Mouse (Mus musculus) activated CD4-positive, CD25-positive, alpha-beta regulatory T cell, adult 9 weeks (primary cell): ENCODE results near the gene Clrn3. TPM values are rescaled to one million over a fixed set of nuclear protein-coding genes. Genes with fewer than 3 reads are reported as not detected.

Experiments
- polyA plus RNA-seq: library from polyadenylated mRNA; unstranded; fragments of 100-300 nt; shearing (Covaris generic); gene quantifications from one replicate; pipeline ENCODE4 v1.2.1, GENCODE M21; 2017

Clrn3 gene
- polyA plus RNA-seq = not detected

GRCm38 (mm10) chr7:135528515-135528914 is at the start of gene Clrn3:
Gene Clrn3, minus strand, starts transcription at chr7:135528654.

DNA sequence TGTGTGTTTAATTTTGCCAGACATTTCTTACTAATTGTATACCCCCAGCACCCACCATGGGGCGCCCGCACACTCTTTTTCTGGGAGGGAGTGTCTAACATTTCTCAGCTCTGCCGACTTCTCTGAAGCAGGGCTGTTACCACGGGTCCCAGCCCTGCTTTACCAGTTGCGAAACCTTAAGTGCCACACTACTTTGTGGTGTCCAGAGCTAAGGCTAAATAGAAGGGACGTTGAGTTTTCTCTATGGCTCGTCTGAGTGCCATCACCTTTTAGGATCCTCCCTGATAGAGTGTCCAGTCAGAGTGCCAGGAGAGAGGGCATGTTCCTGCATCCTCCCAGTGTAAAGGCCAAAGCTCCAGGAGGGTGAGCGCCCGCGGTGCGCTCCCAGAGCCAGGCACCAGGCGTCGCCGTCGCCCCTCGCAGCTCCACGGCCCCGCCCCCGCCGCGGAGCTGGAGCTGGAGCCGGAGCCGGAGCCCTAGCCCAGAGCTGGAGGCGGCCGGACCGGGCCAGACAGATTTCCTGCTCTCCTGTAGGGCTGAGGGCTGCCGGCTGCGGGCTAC is 9.0 kb upstream of the Clrn3 start, which contains the start of gene Ptpre:
TSS of gene Ptpre (plus strand) at position 141 of the 561 bp plus-strand sequence.

Other genes with a start within 250 kb of the Clrn3 start
- gene Foxi2, start 118.3 kb downstream of the Clrn3 start, polyA plus RNA-seq = not detected
- gene Ptpre, start 8.8 kb upstream of the Clrn3 start, polyA plus RNA-seq = 35.3 TPM
- gene Mki67, start 187.7 kb upstream of the Clrn3 start, polyA plus RNA-seq = 13.3 TPM